Mouse (Mus musculus) T-cell, adult 66 days (primary cell): ENCODE measurements around the gene Tha1. TPM values are rescaled to one million over a fixed set of nuclear protein-coding genes. Genes with fewer than 3 reads are reported as not detected.

Experiments used
- total RNA-seq, 2 experiments: library from RNA; stranded (reverse); gene quantifications; 3 replicates in 1 of 2; 4 replicates in 1 of 2; pipeline ENCODE4 v1.2.4; 2023

Tha1 gene
- total RNA-seq = 10 to 100 TPM; 10.8 TPM

DNA sequence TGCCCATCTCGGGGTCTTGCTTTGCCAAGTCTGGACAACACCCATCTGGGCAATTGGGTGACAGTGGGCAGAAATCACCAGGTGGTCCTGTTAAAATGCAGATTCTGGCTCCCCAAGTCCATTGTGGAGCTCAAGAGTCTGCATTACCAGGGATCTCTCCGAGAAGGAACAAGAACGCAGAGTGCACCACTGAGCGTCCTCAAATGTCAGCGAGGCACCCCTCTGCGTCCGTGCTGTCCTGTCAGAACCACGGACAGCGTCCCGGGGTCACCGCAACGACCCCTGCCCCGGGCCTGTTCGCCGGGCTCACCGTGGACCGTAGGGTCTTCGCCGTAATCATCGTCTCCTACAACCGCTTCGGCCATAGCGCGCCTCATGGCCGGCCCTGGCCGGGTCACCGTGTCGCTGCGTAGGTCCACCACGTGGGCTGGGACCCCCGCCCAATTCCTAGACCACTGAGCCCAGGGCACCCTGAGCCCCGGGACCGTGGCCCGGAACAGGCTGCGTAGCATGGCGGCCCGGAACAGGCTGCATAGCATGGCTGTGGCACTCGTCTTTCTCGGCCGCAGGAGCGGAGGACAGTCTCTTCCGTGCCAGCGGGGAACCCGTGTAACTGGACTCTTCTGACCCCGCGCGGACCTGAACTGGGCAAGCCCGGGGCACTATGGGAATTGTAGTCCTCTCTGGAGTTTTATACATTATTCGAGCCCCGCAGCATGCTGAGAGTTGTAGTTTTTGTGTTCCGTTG, at the start of gene Tha1:
Tha1 (minus strand) TSS at position 621 of the 748 bp plus-strand sequence.

DNA sequence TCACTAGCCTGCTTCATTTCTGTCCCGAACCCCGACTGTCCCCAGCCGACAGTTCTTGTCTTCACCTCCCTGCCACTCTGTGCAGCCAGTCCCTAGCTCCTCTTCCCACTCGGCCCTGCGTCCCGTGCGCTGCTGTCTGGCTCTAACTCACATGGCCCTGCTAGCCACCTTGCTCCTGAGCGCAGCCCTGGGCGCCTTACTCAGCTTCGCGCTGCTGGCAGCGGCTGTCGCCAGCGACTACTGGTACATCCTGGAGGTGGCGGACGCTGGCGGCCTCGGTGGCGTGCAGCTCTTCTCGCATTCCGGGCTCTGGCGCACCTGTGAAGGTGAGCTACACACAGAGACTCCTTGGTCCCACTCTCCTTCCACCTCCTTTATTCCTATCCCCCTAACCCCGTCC, 12.7 kb downstream of the Tha1 start, which contains the start of gene Tmem235:
Tmem235 (plus strand) TSS at position 152 of the 400 bp plus-strand sequence.

DNA sequence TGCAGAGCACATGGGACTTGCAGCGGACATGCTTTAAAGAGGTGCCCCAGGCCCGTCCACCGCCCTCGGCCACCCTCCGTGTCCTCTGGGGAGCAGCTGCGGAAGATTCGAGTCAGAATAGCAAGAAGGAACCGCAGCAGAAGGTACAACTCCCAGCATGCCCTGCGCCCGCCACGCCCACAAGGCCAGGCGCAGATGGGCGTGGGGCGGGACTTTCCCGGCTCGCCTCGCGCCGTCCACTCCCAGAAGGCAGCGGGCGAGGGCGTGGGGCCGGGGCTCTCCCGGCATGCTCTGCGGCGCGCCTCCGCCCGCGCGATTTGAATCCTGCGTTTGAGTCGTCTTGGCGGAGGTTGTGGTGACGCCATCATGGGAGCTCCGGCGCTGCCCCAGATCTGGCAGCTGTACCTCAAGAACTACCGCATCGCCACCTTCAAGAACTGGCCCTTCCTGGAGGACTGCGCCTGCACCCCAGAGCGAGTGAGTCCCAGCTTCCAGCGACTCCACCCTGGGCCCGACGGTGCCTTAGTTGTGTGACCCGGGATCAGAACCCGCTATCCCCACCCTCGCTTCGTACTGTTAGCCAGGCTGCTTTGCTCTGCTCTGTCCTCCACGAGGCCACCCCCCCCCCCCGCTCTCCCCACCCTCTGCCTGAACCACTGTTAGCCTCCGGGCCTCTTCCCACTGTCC, 24.2 kb downstream of the Tha1 start, which contains the start of gene Birc5:
Birc5 (plus strand) TSS at position 267 of the 687 bp plus-strand sequence.

DNA sequence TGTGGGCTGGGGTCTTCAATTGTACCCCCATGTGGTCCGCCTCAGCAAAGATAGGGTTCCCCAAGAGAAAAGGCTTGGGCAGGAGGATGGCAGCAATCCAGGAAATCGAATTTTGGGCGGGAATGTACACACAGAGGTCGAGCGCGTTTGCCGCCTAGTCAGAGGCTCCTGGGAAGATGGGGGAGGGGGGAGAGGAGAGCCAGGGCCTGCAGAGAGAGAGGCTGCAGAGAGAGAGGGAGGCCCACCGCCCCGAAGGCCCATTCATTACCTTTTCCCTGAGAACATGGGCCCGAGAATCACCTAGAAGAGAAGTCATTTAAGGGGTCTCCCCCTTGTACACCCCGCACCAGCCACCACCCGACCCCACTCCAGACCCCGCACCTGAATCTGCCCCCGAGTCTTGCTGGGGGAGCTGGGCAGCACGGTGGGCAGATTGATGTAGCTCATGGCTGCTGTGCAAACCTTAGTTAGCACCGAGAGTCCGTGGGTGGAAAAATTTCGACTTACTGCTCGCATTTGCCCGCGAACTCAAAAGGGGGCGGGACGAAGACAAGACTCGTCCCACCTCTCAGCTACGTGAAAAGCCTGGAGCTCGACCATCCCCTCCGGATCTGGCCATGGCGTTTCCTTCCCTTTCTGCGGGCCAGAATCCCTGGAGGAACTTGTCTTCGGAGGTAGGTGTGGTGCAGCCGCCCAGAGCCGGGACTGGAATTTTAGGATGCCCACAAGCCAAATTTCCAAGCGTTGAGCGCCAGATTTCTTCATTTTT, 47.8 kb downstream of the Tha1 start, which contains the start of the genes Afmid and Tk1:
Afmid (plus strand) TSS at position 592 of the 769 bp plus-strand sequence.
Tk1 (minus strand) TSS at position 760 of the 769 bp plus-strand sequence.

Other genes with a start within 250 kb of the Tha1 start
- gene Tnrc6c, start 219.2 kb downstream of the Tha1 start, total RNA-seq = 100 to 1,000 TPM; 106 to 110 TPM
- 100 to 1,000 TPM in 1 of 2 experiments, 10 to 100 TPM in 1; 100.0 to 117 TPM for gene Tmc8, start 91.4 kb downstream of the Tha1 start, total RNA-seq
- gene Tmc6, start 91.3 kb downstream of the Tha1 start, total RNA-seq = 100 to 1,000 TPM; 268 to 274 TPM
- not detected for gene 6030468B19Rik, start 75.8 kb downstream of the Tha1 start, total RNA-seq
- gene Gm20708, start 63.8 kb downstream of the Tha1 start, total RNA-seq = 10 to 100 TPM in 1 of 2 experiments, under 1 TPM in 1; 0.98 to 10.1 TPM
- 10 to 100 TPM; 48.9 to 50.1 TPM for gene Syngr2, start 63.8 kb downstream of the Tha1 start, total RNA-seq
- gene Afmid, start 47.6 kb downstream of the Tha1 start, total RNA-seq = 10 to 100 TPM; 15.5 to 23.1 TPM
- 10 to 100 TPM in 1 of 2 experiments, 1 to 10 TPM in 1; 3.6 to 10.5 TPM for gene Tk1, start 47.4 kb downstream of the Tha1 start, total RNA-seq
- gene Birc5, start 24.2 kb downstream of the Tha1 start, total RNA-seq = 10 to 100 TPM in 1 of 2 experiments, 1 to 10 TPM in 1; 1.2 to 11.3 TPM
- gene Tmem235, start 12.7 kb downstream of the Tha1 start, total RNA-seq = not detected
- gene Socs3, start 96.6 kb upstream of the Tha1 start, total RNA-seq = 10 to 100 TPM; 65.4 to 69.4 TPM
- 10 to 100 TPM; 56.0 to 58.6 TPM for gene Pgs1, start 112.8 kb upstream of the Tha1 start, total RNA-seq